Mouse (Mus musculus) heart, adult 9 months (tissue): ENCODE data around the gene Hist1h4b.
"Not testable (repeated sequence)": the region's sequence is repeated elsewhere in the genome, so short reads cannot be mapped to it uniquely, and the experiment has no call there.

Experiments used
- DNase-seq, 2 experiments: peaks; one replicate each; pipeline ENCODE4 v3.0.0; 2022; ENCODE audit warnings: low spot score in 2 of 2

The Hist1h4b gene

DNA sequence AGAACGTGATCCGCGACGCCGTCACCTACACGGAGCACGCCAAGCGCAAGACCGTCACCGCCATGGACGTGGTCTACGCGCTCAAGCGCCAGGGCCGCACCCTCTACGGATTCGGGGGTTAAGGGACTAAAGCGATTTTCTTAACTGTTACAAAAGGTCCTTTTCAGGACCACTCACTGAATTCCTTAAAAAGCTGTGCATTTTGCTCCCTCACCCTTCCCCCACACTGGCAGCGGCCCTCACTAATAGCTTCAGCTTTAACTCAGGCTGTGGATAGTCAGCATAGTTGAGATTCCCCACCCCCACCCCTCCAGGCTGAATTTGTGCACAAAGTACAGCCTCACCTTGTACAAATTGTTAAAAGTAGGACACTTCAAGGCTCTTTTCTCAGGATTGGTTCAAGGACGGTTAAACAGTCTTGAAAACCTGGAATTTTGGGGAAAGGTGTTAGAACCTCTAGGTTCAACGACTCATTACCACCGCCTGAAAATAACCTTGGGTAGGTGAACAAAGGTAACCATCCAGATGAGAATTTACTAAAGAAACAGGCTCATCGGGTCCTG lies 479 bp downstream of the Hist1h4b start:
- DNase-seq = no peak

DNA sequence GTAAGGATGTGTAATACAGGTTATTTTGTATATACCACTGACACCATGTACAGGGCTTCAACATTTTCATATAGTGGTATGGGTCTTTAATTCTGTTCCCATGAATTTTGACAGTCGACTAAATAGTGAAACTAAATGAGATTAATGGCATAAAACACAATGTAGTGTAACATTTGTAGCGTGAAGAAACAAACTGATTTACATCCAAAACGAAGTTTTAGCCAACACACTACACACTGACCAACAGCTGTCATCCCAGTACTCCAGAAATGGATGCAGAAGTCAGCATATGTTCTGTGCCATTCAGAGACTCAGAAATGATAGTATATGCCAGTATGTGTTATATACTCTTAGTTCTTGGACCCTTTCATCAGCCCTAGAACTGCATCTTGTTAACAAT lies 1.1 kb downstream of the Hist1h4b start:
- no peak for DNase-seq

DNA sequence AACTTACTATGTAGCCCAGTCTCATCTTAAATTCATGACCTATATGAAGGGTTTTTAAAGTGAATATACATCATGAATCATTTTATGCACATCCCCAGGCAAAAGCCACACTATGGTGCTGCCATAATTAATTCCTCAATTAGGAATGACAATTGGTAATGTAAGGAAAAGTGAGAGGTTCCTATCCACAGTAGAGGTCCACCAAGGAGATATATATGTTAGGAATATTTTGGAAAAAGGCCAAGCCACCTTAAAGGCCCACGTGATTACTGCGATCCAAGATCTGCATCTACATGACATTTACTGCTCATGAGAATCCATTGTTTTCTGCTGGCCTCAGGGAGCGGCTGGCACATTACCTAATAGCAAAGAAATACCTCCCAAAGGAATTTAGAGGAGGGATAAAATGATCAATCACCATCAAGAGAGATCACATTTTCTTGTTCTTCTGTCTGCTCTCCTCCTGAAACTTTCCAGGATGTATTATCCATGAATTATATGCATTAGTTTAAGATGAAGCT lies 2.5 kb downstream of the Hist1h4b start:
- no peak for DNase-seq

DNA sequence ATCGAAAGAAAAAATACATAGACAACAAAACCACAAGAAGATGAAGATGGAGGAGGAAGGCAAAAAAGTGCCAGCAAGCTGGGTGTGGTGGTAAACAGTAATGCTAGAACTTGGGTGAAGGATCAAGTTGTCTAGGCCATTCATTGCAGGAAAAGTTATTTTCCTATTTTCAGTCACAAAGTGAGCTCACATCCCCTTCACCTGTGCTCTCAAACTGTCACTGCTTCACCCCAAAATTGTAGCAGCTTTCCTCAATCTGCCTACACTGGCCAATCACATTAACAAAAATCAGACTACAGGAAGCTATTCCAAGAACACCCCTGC lies 3.1 kb downstream of the Hist1h4b start:
- no peak for DNase-seq

DNA sequence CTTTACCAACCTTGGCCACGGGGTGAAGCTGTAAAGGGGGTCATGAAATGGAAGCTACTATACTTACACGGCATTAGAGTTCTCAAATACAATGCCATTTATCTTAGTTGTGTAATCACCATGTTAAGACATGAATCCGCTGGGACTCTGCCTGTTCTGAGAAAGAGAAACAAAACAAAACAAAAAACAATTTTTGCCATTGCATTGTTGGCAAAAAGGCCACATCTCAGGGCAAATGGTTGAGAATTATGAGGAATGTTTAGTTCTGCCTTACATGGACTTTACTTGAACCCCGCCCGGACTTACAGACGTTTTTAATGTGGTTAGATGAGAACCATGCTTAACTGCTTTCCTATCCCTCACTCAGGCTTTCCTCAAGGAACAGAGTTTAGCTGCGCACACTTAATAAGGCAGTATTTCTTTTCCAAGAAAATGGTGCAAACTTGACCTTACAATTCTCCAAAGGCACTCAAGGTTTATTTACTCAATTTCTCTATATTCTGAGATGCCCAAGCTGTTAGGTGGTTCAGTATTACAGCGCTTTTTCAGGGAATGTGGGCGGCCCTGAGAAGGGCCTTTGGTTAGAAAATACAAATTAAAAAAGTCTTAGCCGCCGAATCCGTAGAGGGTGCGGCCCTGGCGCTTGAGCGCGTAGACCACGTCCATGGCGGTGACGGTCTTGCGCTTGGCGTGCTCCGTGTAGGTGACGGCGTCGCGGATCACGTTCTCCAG lies 3.6 kb downstream of the Hist1h4b start:
- no peak for DNase-seq

DNA sequence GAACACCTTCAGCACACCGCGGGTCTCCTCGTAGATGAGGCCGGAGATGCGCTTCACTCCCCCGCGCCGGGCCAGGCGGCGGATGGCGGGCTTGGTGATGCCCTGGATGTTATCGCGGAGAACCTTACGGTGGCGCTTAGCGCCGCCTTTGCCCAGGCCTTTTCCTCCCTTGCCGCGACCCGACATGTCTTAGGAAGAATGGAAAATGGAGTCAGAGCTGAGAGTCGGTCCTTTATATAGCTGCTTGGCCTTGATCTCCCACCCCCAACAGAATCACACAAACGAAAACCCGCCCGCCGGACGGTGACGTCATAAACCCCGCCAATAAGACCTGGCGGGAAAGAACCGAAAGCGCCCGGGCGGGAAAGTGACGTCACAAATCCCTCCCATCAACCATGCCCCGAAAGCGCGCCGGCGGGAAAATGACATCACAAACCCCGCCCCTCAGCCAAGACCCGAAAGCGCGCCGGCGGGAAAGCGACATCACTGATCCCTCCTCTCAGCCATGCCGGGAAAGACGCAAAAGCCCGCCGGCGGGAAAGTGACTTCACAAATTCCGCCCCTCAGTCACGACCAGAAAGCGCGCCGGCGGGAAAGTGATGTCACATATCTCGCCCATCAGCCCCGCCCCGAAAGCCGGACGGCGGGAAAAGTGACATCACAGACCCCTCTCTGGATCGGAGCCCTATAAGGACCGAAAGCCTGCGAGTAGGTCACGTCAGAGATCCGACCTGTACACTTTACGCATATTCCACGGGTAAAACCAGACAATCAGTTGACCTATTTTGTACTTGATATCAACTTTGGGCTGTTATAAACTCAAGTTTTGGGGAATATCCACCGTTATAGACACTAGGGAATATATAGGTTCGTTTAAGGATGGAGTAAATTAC lies 4.4 kb downstream of the Hist1h4b start, which contains the start of gene Hist1h4a:
Hist1h4a (minus strand) TSS at position 259 of the 893 bp plus-strand sequence.
- peak; percentile 97 for DNase-seq

DNA sequence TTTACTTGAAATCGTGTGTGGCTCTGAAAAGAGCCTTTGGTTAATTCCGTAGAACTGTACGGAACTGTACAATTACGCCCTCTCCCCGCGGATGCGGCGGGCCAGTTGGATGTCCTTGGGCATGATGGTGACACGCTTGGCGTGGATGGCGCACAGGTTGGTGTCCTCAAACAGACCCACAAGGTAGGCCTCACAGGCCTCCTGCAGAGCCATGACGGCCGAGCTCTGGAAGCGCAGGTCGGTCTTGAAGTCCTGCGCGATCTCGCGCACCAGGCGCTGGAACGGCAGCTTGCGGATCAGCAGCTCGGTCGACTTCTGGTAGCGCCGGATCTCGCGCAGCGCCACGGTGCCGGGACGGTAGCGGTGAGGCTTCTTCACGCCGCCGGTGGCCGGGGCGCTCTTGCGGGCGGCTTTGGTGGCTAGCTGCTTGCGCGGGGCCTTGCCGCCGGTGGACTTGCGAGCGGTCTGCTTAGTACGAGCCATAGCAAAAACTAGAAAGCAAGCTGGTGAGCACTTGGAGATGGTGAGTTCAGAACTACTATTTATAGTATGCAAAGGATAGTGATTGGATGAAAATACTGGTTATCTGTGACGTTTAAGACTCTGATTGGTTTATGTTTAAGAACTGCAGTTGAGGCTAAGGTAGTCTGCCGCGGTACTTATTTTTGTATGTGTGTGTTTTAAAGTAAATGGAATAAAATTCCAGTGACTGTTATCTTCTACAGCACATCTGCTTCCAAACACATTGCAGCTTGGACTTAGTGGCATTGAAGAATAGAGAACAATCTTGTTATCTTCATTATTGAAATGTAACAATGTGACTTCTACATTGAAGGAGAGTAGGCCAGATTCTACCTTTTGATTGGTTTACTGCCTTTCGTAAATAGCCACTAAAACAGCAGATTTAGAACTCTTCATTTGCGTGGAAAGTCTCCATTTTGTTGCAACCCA lies 5.3 kb downstream of the Hist1h4b start, which contains the start of gene Hist1h3a:
Hist1h3a (minus strand) TSS at position 516 of the 951 bp plus-strand sequence.
- peak; percentile 74 to 87 for DNase-seq

DNA sequence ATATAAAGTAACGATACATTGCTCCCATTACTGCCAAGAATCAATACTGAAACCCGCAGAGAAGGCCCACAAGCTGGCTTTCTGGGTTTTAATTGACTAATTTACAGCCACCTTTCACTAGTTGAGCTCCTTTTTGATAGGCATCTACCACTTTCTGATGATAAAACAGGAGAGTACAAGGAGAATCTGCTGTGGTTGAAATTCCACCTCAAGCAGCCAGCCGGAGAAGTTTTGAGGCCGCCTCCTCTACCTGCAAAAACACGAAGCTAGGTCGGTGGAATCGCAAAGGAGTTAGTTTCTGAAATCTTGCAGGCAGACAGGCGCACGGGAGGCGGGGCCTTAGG lies 6.4 kb downstream of the Hist1h4b start:
- no peak for DNase-seq

DNA sequence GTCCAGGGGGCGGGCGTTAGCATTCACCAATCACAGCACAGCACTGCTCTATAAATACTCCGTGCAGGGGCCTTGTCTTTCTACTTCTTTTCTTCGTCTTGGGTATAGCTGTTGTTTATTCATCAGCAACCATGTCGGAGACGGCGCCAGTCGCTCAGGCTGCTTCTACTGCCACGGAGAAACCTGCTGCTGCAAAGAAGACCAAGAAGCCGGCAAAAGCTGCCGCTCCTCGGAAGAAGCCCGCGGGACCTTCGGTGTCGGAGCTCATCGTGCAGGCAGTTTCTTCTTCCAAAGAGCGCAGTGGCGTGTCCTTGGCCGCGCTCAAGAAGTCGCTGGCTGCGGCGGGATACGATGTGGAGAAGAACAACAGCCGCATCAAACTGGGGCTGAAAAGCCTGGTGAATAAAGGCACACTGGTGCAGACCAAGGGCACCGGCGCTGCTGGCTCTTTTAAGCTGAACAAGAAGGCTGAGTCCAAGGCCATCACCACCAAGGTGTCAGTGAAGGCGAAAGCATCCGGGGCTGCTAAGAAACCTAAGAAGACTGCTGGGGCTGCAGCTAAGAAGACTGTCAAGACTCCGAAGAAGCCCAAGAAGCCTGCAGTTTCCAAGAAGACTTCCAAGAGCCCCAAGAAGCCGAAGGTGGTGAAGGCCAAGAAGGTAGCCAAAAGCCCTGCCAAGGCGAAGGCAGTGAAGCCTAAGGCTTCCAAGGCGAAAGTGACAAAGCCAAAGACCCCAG lies 6.9 kb downstream of the Hist1h4b start, which contains the start of gene Hist1h1a:
Hist1h1a (plus strand) TSS at position 81 of the 738 bp plus-strand sequence.
- DNase-seq = peak; percentile 78 to 80

DNA sequence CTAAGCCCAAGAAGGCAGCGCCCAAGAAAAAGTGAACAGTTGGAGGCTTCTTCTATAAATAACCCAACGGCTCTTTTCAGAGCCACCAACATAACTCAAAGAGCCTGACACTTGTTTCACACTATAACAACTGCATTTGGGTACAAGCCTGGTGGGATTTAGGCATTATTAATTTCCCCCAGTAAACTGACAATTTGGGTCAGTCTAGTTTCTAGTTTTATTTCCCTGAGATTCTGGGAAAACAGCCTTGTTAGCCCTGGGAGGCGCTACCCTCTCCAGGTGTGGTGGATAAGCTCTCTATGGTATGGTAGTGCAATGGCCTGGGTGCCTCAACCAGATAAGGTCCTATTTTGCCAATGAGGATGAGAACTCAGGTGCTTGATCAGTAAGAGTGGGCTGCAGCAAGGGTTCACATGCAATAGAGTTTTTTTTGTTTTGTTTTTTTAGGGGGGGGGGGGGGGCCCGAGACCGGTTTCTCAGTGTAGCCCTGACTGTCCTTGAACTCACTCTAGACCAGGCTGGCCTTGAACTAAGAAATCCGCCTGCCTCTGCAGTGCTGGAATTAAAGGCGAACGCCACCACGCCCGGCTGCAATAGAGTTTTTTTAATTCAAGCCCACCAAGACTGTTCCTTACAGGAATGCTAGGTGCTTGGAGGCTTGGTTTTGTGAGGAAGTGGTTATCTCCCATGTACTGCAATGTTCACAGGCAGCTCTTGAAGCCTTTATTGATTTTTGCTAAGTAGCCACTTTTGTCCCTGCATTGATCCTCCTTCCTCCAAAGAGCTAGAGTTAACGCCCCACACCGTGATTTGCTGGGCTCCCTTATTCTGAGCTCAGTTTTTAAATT lies 7.7 kb downstream of the Hist1h4b start:
- DNase-seq = no peak

DNA sequence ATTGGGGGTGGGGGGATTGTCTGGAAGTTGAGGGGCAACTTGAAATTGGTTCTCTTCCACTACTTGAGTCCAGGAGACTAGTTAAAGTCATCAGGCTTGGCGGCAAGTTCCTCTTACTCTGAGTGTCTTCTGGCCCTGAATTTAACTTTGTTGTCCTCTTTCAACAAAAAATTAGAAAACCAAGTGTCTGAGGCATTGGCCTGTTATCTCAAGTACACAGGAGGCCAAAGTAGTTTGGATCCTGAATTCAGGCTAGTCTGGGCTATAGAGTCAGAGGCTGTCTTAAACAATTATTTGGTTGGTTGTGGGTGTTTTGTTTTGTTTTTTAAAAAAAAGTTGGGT lies 8.3 kb downstream of the Hist1h4b start:
- no peak for DNase-seq

DNA sequence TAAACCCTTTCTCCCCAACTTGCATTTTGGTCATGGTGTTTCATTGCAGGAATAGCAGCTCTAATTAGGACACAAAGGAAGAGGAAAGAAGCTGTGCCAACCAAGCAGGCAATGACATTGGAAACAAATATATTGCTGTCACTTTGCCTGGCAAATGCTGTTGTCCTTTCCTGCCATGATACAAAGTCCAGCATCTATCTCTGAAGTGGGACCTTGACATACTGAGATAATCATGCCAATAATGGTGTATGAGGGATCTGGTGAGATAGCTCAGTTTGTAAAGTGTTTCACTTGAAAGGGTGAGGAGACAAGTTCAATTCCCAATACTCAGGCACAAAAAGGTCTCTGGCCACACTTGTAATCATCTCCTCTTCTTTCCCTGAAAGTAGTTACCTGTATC lies 10.0 kb downstream of the Hist1h4b start:
- DNase-seq = no peak

DNA sequence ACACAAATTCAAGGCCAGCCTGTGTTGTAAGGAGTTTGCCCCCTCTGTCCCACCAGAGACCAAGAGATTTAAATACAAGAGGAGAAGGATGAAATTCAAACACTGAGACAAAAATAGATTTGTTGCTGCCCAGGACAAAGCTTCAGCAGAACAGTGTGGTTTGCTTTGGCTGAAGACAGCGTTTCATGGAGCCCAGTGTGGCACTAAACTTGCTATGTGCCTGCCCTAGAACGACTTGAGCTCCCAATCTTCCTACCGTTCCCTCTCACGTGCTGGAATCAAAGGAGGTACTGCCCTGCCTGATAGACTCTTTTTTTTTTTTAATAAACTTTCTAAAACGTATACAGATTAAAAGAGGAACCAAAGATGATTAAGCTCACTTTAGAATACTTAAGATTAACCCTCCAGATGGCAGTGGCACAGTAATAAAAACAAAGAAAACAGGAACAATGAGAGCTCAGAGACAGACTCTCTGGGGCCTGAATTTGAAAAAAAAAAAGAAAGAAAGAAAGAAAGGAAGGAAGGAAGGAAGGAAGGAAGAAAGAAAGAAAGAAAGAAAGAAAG lies 12.1 kb downstream of the Hist1h4b start:
- DNase-seq = no peak

DNA sequence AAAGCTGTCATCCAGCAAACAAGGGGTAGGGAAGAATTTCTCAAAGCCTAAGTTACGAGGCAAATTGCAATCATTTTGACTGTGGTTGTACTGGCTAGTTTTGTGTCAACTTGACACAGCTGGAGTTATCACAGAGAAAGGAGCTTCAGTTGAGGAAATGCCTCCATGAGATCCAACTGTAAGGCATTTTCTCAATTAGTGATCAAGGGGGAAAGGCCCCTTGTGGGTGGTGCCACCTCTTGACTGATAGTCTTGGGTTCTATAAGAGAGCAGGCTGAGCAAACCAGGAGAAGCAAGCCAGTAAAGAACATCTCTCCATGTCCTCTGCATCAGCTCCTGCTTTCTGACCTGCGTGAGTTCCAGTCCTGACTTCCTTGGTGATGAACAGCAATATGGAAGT lies 12.8 kb downstream of the Hist1h4b start, which contains the start of gene Trim38:
Trim38 (plus strand) TSS at position 301 of the 400 bp plus-strand sequence.
- DNase-seq = not testable (repeated sequence)

DNA sequence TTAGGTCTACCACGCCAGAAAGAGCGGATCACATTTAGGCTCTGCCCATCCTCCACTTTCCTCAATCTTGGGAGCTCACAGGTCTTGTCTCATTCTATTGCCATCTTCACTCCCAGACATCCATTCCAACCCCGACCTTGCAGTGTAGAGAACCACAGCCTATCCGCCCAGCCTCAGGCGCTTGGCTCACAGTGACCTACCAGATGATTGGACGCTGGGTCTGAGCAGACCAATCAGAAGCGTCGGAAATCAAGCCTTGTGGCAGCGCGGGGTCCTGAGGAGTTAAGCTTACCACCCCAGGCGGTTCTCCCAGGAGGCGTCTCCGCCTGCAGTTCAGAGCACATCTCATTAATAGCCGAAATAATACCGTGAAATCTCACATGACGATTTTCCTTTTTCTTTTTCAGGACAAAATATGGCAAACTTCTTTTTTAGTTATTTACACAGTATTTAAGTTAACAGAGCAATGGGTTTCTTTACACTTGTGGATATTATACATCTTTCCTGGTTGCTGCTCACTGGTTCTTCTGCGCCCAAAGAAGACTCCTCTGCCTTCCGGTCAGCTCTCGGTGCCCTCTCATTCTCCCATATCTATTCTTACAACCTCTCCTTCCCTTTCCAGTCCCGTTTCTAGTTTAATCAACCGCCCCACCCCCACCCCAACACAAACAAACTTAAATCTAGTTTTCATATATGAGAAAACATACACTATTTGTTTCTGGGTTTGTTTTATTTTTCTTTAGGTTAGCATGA lies 15.9 kb downstream of the Hist1h4b start:
- DNase-seq = peak in 1 of 2 experiments; percentile 17

DNA sequence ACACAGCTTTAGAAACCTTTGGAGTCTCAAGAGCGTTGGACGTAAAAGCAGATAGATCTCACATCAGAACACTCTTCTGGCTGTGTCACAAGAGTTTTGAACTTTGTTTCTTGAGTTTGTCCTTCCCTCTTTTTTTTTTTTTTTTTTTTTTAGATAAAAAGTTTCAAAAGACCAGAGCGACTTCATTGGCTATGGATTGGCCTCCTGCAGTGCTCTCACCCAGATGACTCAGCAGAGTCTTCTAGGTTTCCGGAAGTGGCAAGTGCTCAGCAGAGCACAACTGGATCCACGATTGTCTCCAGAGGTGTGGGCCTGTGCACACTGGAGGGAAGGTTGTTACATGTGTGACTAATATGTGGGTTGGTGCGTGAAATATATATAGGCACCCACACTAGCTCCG lies 21.5 kb downstream of the Hist1h4b start:
- no peak for DNase-seq

DNA sequence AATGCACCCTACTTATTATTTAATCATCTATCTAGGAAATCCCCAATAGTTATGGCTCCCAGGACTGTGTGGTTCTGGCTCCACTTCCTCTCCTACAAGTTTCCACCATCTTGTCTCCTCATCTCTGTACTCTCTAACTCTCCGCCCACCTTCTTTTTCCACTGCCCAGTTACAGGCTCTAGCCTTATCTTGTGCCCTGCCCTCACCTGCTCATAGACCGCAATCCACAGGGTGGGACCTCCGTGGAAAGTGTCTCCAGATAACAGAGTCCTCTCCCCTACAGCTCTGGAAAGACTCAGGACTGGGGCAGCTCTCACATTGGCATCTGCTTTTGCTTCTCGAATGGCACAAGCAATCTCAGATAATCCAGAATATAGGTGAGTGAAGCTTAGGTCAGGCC lies 22.2 kb downstream of the Hist1h4b start:
- no peak for DNase-seq

DNA sequence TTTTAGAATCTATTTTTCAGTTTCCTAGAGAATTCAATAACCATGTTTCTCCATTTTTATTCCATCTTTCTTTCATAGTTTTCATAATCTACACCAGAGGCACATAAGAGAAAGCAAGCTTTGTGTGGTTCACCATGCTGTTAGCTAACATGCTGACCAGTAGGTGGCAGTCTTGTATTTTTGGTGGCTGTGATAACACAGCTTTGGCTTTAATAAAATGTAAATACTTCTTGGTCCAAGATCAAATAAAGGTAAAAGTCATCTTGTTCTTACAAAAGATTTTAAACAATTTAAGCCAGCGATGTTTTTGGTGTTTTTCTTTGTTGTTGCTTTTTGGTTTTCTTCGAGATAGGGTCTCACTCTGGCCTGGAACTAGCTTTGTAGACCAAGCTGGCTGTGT lies 35.7 kb downstream of the Hist1h4b start:
- peak in 1 of 2 experiments; percentile 12 for DNase-seq
